Mouse (Mus musculus): ENCODE results near the gene Jagn1. TPM values are rescaled to one million over a fixed set of nuclear protein-coding genes. Genes with fewer than 3 reads are reported as not detected.

Gene Jagn1
- polyA plus RNA-seq, 1 experiment from 2014 or later: 104 TPM

DNA sequence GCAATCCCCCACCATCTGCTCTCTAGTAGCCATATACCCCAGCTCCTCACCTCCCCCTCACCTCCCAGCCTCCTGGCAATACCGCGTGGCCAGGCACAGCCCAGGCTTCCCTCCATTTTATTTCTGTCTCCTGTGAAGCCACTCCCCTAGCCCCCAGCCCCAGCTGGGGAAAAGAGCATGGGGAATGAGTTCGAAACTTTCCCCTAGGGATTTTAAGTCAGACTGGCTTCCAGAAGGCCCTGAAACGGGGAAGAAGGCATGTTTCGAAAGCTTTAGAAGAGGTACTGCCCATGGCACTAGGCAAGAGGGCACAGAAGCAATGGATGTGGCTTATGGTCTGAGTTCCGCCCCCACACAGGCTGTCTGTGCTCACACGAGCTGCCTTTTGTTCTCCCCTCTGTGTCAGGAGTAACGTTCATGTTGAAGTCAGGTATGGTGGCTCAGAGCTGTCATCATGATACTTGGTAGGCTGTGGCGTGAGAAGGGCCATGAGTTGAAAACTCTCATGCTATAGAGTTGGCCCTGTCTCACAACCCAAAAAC, 6.6 kb upstream of the Jagn1 start, which contains the start of gene Cidec:
TSS of gene Cidec (minus strand) at position 97 of the 542 bp plus-strand sequence.
- Histone ChIP-seq H3K4me1 (0 out of 2 replicates have a peak, but pooled peaks cover 4% of the 10 kb centered on the region), H3K27ac (no peak within 1 kb of the TSS), H3K4me2 (no peak within 1 kb of the TSS), H3K36me3 (no peaks in the 10 kb centered on the region), H3K4me3 (replicated peaks) (no peak within 1 kb of the TSS), H3K27me3 (no peaks in the 10 kb centered on the region), H3K9ac (no peak within 1 kb of the TSS), H3K9me3 (replicated peaks) (no peaks in the 10 kb centered on the region)
- no peak for ATAC-seq (replicated peaks; ENCODE audit: low FRiP score)
- 73% methylated on average over 9 of the region's 9 CpGs for WGBS

GRCm38 (mm10) chr6:113437135-113437534, 5.2 kb upstream of the Jagn1 start:
- Histone ChIP-seq H3K9ac (no peak overlapping the region), H3K4me1 (peaks cover 6% of the 10 kb centered on the region; the same call in 1 of the 2 replicates), H3K4me3 (replicated peaks) (no peak overlapping the region), H3K36me3 (no peaks in the 10 kb centered on the region), H3K9me3 (replicated peaks) (no peaks in the 10 kb centered on the region), H3K27ac (no peak overlapping the region), H3K4me2 (no peak overlapping the region), H3K27me3 (no peaks in the 10 kb centered on the region)
- ATAC-seq (replicated peaks; ENCODE audit: low FRiP score): no peak
- 75% methylated on average over 12 of the region's 12 CpGs for WGBS

DNA sequence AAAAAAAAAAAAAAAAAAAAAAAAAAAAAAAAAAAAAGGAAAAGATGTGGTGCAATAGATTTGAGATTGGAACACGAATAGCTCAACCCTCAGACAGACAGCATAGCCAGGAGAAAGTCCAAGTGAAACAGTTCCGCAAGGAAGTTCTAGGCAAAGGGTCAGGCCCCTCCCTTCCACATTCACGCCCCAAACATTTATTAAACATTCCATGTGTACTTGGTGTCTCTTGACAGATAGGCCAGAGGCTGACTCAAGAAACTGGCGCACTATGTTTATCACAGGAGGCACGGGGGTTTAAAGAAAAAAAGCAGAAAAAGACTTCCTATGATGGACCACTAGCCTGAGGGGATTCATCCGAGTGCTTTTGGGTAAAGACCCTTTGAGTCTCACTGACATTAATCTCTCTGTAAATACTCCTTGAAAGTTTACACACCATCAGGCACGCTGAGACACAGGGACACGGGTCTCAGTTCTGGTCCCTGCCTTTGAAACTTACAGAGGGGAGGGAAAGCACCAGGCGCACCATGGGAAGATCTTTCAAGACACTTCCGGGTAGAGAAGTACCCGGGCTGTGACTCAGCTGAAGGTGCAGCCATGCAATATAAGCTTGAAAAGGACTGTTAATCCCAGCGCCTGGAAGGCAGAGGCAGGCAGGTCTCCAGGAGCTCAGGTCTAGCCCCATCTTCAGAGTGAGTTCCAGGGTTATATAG, 3.5 kb upstream of the Jagn1 start:
- Histone ChIP-seq H3K4me1 (peaks cover 16% of the 10 kb centered on the region), H3K9me3 (replicated peaks) (no peaks in the 10 kb centered on the region), H3K4me2 (no peak overlapping the region), H3K27me3 (no peaks in the 10 kb centered on the region), H3K36me3 (no peaks in the 10 kb centered on the region), H3K27ac (no peak overlapping the region), H3K9ac (no peak overlapping the region), H3K4me3 (replicated peaks) (no peak overlapping the region)
- ATAC-seq (replicated peaks; ENCODE audit: low FRiP score): no peak
- 55% methylated on average over 12 of the region's 12 CpGs for WGBS

DNA sequence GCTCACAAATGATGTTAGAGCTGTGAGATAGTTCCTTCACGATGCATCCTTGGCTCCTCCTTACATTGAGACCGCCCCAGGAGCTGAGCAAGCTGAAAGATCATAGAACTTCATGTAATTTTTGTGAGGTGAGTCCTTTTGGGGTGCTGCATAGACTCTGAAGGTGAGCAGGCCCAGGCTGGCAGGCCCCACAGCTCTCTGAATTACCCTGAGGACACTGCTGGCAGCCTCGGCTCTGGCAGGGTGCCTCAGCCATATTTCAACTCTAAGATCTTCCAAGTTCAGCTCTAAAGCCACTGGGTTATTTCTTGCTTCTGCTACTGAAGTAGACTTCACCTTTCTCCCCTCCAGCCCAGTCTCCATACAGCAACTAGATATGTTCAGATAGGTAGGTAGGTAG, 1.7 kb upstream of the Jagn1 start:
- 86% methylated on average over 3 of the region's 3 CpGs for WGBS
- ATAC-seq (replicated peaks; ENCODE audit: low FRiP score): no peak
- H3K4me3 ChIP-seq (replicated peaks): no peak overlapping the region
- peaks cover 7% of the 10 kb centered on the region; the same call in 1 of the 2 replicates for H3K36me3 ChIP-seq
- no peak overlapping the region for H3K4me2 ChIP-seq
- no peaks in the 10 kb centered on the region for H3K9me3 ChIP-seq (replicated peaks)
- H3K27ac ChIP-seq: no peak overlapping the region
- H3K9ac ChIP-seq: no peak overlapping the region
- H3K4me1 ChIP-seq: peaks cover 25% of the 10 kb centered on the region
- no peaks in the 10 kb centered on the region for H3K27me3 ChIP-seq

- no peak overlapping the region for H3K4me3 ChIP-seq (replicated peaks)
- no peak overlapping the region for H3K9ac ChIP-seq
- 54% methylated on average over 7 of the region's 7 CpGs for WGBS
- ATAC-seq (replicated peaks; ENCODE audit: low FRiP score): no peak
- H3K4me2 ChIP-seq: no peak overlapping the region
- H3K27me3 ChIP-seq: no peaks in the 10 kb centered on the region
- peaks cover 28% of the 10 kb centered on the region for H3K4me1 ChIP-seq
- no peaks in the 10 kb centered on the region for H3K9me3 ChIP-seq (replicated peaks)
- H3K36me3 ChIP-seq: peaks cover 9% of the 10 kb centered on the region; the same call in 1 of the 2 replicates
- H3K27ac ChIP-seq: no peak overlapping the region
Measured at GRCm38 (mm10) chr6:113441147-113441680, 1.2 kb upstream of the Jagn1 start.

DNA sequence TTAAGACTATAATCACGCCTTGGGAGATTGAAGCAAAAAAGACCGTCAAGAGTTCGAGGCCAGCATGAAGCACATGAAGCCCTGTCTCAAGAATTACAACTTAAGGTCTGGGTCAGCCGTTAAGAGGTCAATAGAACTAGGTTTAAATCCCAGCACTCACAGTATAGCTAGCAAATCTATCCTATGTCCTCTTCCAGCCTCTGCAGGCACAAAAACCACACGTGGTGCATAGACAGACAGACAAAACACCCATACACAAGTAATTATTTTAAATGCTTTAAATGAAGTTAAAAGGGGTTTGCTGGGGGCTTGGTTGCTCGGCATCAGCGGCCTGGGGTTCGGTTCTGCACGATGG, 305 bp upstream of the Jagn1 start:
- peak overlapping the region; percentile 88 for H3K9ac ChIP-seq
- H3K27me3 ChIP-seq: no peaks in the 10 kb centered on the region
- H3K27ac ChIP-seq: peak overlapping the region; percentile 77
- no peaks in the 10 kb centered on the region for H3K9me3 ChIP-seq (replicated peaks)
- WGBS: 39% methylated on average over 9 of the region's 9 CpGs
- peaks cover 17% of the 10 kb centered on the region for H3K36me3 ChIP-seq
- peak overlapping the region; percentile 90 for H3K4me2 ChIP-seq
- peaks cover 28% of the 10 kb centered on the region for H3K4me1 ChIP-seq
- peak; percentile 1; the same call in 1 of the 2 replicates for ATAC-seq (replicated peaks; ENCODE audit: low FRiP score)
- H3K4me3 ChIP-seq (replicated peaks): peak overlapping the region; percentile 98

GRCm38 (mm10) chr6:113443091-113443490, 722 bp downstream of the Jagn1 start:
- Histone ChIP-seq H3K9ac (peak overlapping the region; percentile 88), H3K36me3 (peaks cover 27% of the 10 kb centered on the region), H3K4me2 (peak overlapping the region; percentile 90), H3K27me3 (no peaks in the 10 kb centered on the region), H3K27ac (peak overlapping the region; percentile 77), H3K9me3 (replicated peaks) (no peaks in the 10 kb centered on the region), H3K4me3 (replicated peaks) (peak overlapping the region; percentile 98), H3K4me1 (peaks cover 28% of the 10 kb centered on the region)
- 43% methylated on average over 12 of the region's 12 CpGs for WGBS
- ATAC-seq (replicated peaks; ENCODE audit: low FRiP score): no peak

- Histone ChIP-seq H3K4me3 (replicated peaks) (no peak overlapping the region), H3K36me3 (peaks cover 39% of the 10 kb centered on the region), H3K4me2 (peak overlapping the region; percentile 23; the same call in 1 of the 2 replicates), H3K9ac (no peak overlapping the region), H3K27ac (peak overlapping the region; percentile 81), H3K27me3 (no peaks in the 10 kb centered on the region), H3K4me1 (peaks cover 28% of the 10 kb centered on the region), H3K9me3 (replicated peaks) (no peaks in the 10 kb centered on the region)
- 0 out of 2 replicates have a peak, but pooled peaks have one; percentile 18 for ATAC-seq (replicated peaks; ENCODE audit: low FRiP score)
- WGBS: 73% methylated on average over 8 of the region's 8 CpGs
Measured at GRCm38 (mm10) chr6:113444207-113444965, 2.0 kb downstream of the Jagn1 start.

DNA sequence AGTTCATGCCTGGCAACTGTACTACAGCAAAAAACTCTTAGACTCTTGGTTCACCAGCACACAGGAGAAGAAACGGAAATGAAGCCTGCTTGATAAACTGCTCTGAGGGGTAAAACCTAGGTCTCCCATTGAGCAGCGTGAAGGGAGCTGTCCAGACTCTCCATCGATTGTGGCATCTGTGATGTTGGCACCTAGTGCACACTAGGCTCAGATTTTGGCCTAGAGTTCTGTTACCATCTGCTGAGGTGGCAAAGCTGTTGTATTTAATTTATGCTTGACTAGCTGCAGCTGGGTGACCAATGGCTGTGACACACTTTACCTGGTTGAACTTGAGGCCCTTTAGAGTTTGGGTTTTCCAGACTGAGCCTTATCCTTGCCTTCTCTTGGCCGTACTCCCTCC, 5.3 kb downstream of the Jagn1 start:
- peaks cover 42% of the 10 kb centered on the region for H3K36me3 ChIP-seq
- no peak overlapping the region for H3K9ac ChIP-seq
- no peak overlapping the region for H3K4me2 ChIP-seq
- no peak overlapping the region for H3K4me3 ChIP-seq (replicated peaks)
- H3K27ac ChIP-seq: no peak overlapping the region
- no peak for ATAC-seq (replicated peaks; ENCODE audit: low FRiP score)
- WGBS: 97% methylated on average over 4 of the region's 4 CpGs
- no peaks in the 10 kb centered on the region for H3K9me3 ChIP-seq (replicated peaks)
- H3K27me3 ChIP-seq: no peaks in the 10 kb centered on the region
- peaks cover 21% of the 10 kb centered on the region for H3K4me1 ChIP-seq

GRCm38 (mm10) chr6:113451839-113452238, 9.5 kb downstream of the Jagn1 start:
- H3K9ac ChIP-seq: no peak overlapping the region
- no peak overlapping the region for H3K4me3 ChIP-seq (replicated peaks)
- H3K27ac ChIP-seq: peak overlapping the region; percentile 54; the same call in 1 of the 2 replicates
- H3K36me3 ChIP-seq: peaks cover 28% of the 10 kb centered on the region
- peak; percentile 40; the same call in 1 of the 2 replicates for ATAC-seq (replicated peaks; ENCODE audit: low FRiP score)
- H3K4me1 ChIP-seq: no peaks in the 10 kb centered on the region
- no peak overlapping the region for H3K4me2 ChIP-seq
- no peaks in the 10 kb centered on the region for H3K27me3 ChIP-seq
- no peaks in the 10 kb centered on the region for H3K9me3 ChIP-seq (replicated peaks)
- WGBS: 70% methylated on average over 2 of the region's 2 CpGs

DNA sequence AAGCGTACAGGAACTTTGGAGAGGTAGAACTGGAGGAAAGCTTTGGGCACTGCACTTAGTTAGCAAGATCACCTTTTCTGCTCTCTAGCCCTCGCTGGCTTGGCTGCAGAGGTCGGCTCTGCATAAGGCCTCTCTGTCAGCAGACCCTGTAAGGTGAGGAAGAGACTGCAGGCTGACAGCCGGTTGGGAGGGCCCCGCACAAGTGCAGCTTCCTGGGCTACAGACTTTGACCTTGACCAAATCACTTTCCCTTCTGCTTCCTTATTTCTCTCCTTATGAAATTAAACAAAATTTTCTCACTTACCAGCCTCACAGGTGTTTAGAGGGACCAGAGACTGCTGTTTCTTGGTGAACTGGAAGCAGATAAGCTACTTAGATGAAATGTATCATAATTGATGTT, 12.6 kb downstream of the Jagn1 start:
- Histone ChIP-seq H3K4me3 (replicated peaks) (no peak overlapping the region), H3K9me3 (replicated peaks) (no peaks in the 10 kb centered on the region), H3K9ac (no peak overlapping the region), H3K4me1 (0 out of 2 replicates have a peak, but pooled peaks cover 7% of the 10 kb centered on the region), H3K27me3 (no peaks in the 10 kb centered on the region; the same call in 1 of the 2 replicates), H3K4me2 (no peak overlapping the region), H3K36me3 (0 out of 2 replicates have a peak, but pooled peaks cover under 1% of the 10 kb centered on the region), H3K27ac (no peak overlapping the region)
- WGBS: 49% methylated on average over 5 of the region's 5 CpGs
- ATAC-seq (replicated peaks; ENCODE audit: low FRiP score): no peak

Data from kidney, embryonic 15.5 days (tissue).